Mouse (Mus musculus) ES-Bruce4 (cell line): ENCODE measurements around the gene Hoxd13.

Experiments
- CTCF ChIP-seq: IDR thresholded peaks from one replicate; pipeline ENCODE4 v1.8.1; 2011; ENCODE audit warnings: low read depth, low read length
- EP300 ChIP-seq: IDR thresholded peaks from 2 replicates; pipeline ENCODE4 v1.6.1; 2011; ENCODE audit warnings: low read depth, low read length; ENCODE audit not compliant: insufficient read depth
- POLR2A ChIP-seq: IDR thresholded peaks from one replicate; pipeline ENCODE4 v1.8.1; 2011; ENCODE audit warnings: low read length; ENCODE audit not compliant: insufficient read depth

- TF ChIP-seq POLR2A (no peak), CTCF (no peak), EP300 (no peak)
Observed at GRCm38 (mm10) chr2:74680561-74681398, 12.7 kb downstream of the Hoxd13 start.
